Mouse (Mus musculus) kidney, postnatal 36 days (tissue): ENCODE measurements around the gene Ckm.

ENCODE experiments used
- DNase-seq, 2 experiments: peaks; one replicate each; pipeline ENCODE4 v3.0.0; 2021 to 2022; ENCODE audit warnings: mixed read lengths in 2 of 2

The Ckm gene

GRCm38 (mm10) chr7:19468279-19468678, 63.7 kb downstream of the Ckm start:
- no peak for DNase-seq

DNA sequence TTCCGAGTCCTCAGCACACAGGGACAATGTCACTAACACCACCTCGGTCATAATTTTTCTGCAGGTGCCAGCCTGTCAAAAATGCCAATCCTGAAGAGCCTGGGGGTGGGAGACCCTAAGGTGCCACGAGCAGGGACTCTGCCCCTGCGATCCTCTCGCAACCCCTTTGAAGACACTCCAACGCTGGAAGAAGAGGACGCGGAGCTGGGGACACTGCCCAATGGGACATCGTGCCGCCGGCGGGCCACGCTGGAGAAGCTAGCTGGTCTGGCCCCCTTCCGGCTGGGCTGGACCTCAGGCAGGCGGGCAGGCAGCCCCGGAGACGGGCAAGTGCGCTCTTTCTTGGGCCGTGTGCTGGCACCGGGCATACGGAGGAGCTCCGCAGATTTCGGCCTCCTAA, 64.8 kb downstream of the Ckm start:
- DNase-seq: peak in 1 of 2 experiments; percentile 34

DNA sequence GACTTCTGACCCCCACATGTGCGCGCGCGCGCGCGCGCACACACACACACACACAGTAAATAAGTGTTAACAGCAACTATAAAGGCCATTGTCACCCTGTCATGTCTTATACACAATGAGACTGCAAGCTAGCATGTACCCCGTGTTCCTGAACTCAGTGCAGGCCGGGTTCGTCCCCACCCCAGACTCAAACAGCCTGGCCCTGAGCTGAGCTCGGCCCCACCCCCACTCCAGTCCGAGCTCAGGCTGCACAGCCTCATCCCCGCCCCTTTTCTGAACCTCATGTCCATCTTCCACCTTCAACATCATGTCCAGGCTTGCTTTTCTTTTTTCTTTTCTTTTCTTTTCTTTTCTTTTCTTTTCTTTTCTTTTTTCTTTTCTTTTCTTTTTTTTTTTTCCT, 65.7 kb downstream of the Ckm start:
- DNase-seq: peak; percentile 44 to 67

GRCm38 (mm10) chr7:19472403-19472802, 67.8 kb downstream of the Ckm start:
- DNase-seq: peak; percentile 82 to 86
